Mouse (Mus musculus) retina, adult 2 months (tissue): ENCODE results near the gene A4galt.

ENCODE experiments used
- DNase-seq: peaks from one replicate; pipeline ENCODE4 v3.0.0-alpha.2; 2012; ENCODE audit warnings: low read depth, low spot score

A4galt gene

GRCm38 (mm10) chr15:83226066-83226834, 25.3 kb downstream of the A4galt start:
- no peak for DNase-seq

- no peak for DNase-seq
These were observed 27.3 kb downstream of the A4galt start for GRCm38 (mm10) chr15:83224136-83224766.

GRCm38 (mm10) chr15:83223208-83223962, 28.2 kb downstream of the A4galt start:
- no peak for DNase-seq

- no peak for DNase-seq
These were observed 29.9 kb downstream of the A4galt start for GRCm38 (mm10) chr15:83221721-83222120.

- no peak for DNase-seq
These were observed 31.1 kb downstream of the A4galt start for GRCm38 (mm10) chr15:83220368-83221013.

GRCm38 (mm10) chr15:83215322-83216216, 36.0 kb downstream of the A4galt start:
- DNase-seq = no peak

- DNase-seq = no peak
These were observed 41.3 kb downstream of the A4galt start for GRCm38 (mm10) chr15:83210229-83210628.

- DNase-seq = no peak
These were observed 41.9 kb downstream of the A4galt start for GRCm38 (mm10) chr15:83209719-83210118.

GRCm38 (mm10) chr15:83209092-83209695, 42.4 kb downstream of the A4galt start:
- no peak for DNase-seq

- DNase-seq = peak; percentile 40
These were observed 46.7 kb downstream of the A4galt start for GRCm38 (mm10) chr15:83204731-83205451.

- no peak for DNase-seq
These were observed 49.2 kb downstream of the A4galt start for GRCm38 (mm10) chr15:83202412-83202811.

- DNase-seq = no peak
These were observed 58.2 kb downstream of the A4galt start for GRCm38 (mm10) chr15:83193413-83193812.

- DNase-seq = no peak
These were observed 69.2 kb downstream of the A4galt start for GRCm38 (mm10) chr15:83182351-83182750.

GRCm38 (mm10) chr15:83181800-83182330, 69.7 kb downstream of the A4galt start:
- no peak for DNase-seq

GRCm38 (mm10) chr15:83180004-83180403, 71.6 kb downstream of the A4galt start:
- DNase-seq = no peak
